Mouse (Mus musculus) spleen, adult 2 months (tissue): Measurements from ENCODE around the gene Panx2.

Source experiments
- CTCF ChIP-seq: fragments of 200-500 bp; IDR thresholded peaks from 2 replicates; pipeline ENCODE4 v1.5.1; 2011; ENCODE audit warnings: mild to moderate bottlenecking, inconsistent platforms; ENCODE audit not compliant: insufficient read depth, insufficient read length, insufficient replicate concordance; ENCODE audit errors: extremely low read depth
- POLR2A ChIP-seq: fragments of 200-500 bp; IDR thresholded peaks from 2 replicates; pipeline ENCODE4 v1.6.1; 2011; ENCODE audit warnings: low read depth, low read length, inconsistent platforms

DNA sequence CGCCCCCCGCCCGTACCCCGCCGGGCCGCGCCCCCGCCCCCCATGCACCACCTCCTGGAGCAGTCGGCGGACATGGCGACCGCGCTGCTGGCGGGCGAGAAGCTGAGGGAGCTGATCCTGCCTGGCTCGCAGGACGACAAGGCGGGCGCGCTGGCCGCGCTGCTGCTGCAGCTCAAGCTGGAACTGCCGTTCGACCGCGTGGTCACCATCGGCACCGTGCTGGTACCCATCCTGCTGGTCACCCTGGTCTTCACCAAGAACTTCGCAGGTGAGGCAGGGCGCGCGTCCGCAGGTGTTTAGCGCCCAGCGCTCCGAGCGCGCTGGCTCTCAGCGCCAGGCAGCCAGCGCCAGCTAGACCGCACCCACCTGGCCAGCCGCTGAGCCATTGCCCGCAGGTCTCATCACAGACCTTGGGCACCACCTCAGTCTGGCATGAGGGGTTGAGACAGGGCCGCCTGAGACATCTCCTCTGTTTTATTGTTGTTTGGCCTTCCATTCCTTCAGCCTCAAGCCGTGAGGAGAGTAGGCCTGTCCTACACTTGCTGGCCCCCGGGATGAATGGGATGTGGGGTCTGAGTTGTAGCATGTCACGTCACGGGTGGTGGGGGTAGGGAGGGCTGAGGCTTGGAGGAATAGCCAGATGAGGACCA, 623 bp downstream of the Panx2 start:
- TF ChIP-seq CTCF (no peak), POLR2A (no peak)
